Mouse (Mus musculus) liver, postnatal 0 days (tissue): ENCODE measurements at regions not wholly inside any gene's neighbourhood (a gene's known extent, or its start where the extent isn't known, plus 50 kb on each side); places are given as distances from the start of the nearest gene placed in this dataset.

Experiments
- CTCF ChIP-seq: sonication (generic); IDR thresholded peaks from 2 replicates; pipeline ENCODE4 v1.5.1; 2016; ENCODE audit warnings: antibody characterized with exemption, low read depth
- EP300 ChIP-seq: IDR thresholded peaks from 2 replicates; pipeline ENCODE4 v1.6.1; 2016; ENCODE audit warnings: antibody characterized with exemption, low read depth, mild to moderate bottlenecking

DNA sequence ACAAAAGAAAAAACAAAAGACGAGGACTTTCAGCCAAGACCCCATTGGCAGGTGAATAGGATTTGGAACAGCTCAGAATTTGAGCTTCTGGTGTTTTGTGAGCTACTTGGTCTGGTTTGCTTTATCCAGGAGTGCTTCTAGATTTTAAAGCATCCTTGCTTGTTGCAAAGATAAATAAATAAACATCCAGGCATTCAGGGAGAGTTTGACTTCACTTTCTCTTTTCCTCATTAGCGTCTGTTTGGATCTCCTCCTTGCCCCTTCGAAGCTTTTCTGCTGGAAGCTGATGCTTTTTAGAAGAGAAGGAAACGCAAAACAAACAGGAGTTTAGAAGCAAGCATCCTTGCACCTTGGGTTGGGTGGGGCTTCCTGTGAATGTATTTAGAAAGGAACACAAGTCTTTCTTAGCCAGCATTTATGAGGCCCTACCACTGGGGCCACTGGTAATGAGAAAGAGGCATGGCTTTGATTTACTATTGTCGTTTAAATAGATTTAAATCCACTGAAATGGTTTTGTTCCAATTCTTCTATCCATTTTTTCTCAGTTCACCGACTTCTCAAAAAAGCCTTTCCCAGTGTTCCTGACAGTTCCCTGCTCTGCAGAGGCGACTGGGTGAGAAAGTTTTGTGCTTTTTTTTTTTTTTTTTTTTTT is 153.9 kb upstream of the Habp2 start:
- TF ChIP-seq EP300 = no peak
- TF ChIP-seq CTCF = no peak
